Mouse (Mus musculus): ENCODE measurements around the gene Gm9789. TPM values are rescaled to one million over a fixed set of nuclear protein-coding genes. Genes with fewer than 3 reads are reported as not detected.
"Not testable (repeated sequence)": the region's sequence is repeated elsewhere in the genome, so short reads cannot be mapped to it uniquely, and the experiment has no call there.

Gm9789 gene
- not detected in 2 replicates for polyA plus RNA-seq (2012)

DNA sequence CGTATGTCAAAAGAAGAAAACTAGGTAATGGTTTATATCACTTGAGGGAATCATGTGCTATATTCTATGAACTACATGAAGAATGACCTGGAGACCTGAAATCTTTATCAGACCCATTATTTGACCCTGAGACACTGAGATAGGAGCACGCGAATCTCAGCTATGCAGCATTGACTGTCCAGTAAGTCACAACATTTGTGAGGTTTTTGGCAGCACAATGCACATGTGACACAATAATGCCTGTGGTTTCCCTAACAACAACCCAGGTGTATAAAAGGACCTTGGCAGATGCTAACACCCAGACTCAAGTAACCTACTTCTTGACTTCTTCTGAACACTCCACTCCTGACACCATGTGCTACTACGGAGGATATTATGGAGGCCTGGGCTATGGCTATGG lies at the start of gene Gm9789:
TSS of gene Gm9789 (plus strand) at position 301 of the 400 bp plus-strand sequence.
- no peak for TF ChIP-seq GATA1 (IDR thresholded peaks at IDR 0.05; ENCODE audit: low read length)

DNA sequence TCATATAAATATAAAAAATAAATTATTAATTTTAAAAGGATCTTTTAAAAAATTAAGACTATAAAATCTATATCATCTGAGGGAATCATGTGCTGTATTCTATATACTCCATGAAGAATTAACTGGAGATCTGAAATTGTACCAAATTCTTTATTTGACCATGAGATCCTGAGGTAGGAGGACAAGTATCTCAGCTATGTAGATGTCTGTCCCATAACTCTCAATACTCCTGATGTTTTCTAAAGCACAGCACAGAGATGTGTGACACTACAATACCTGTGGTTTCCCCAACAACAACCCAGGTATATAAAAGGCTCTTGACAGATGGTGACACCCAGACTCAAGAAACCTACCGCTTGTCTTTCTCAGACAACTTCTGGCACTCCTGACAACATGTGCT lies 17.2 kb upstream of the Gm9789 start, which contains the start of gene Gm6358:
TSS of gene Gm6358 (plus strand) at position 301 of the 400 bp plus-strand sequence.
- no peak for TF ChIP-seq GATA1 (IDR thresholded peaks at IDR 0.05; ENCODE audit: low read length)

- no peak for TF ChIP-seq GATA1 (IDR thresholded peaks at IDR 0.05; ENCODE audit: low read length)
Measured at GRCm38 (mm10) chr16:89150786-89151185, 7.0 kb upstream of the Gm9789 start, which contains the start of gene Gm10061. Gm10061 (plus strand) TSS chr16:89151086.

DNA sequence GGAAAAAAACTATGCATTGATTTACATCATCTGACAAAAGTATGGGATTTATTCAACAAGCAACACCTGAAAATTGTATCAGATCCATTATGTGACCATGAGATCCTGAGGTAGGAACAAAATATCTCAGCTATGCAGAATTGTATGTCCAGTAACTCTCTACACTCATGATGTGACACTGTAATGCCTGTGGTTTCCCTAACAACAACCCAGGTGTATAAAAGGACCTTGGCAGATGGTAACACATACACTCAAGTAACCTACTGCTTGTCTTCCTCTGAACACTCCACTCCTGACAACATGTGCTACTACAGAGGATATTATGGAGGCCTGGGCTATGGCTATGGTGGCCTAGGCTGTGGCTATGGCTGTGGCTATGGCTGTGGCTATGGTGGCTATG lies 11.4 kb downstream of the Gm9789 start, which contains the start of gene Gm7735:
TSS of gene Gm7735 (plus strand) at position 301 of the 400 bp plus-strand sequence.
- TF ChIP-seq GATA1 (IDR thresholded peaks at IDR 0.05; ENCODE audit: low read length), result not testable (repeated sequence)

DNA sequence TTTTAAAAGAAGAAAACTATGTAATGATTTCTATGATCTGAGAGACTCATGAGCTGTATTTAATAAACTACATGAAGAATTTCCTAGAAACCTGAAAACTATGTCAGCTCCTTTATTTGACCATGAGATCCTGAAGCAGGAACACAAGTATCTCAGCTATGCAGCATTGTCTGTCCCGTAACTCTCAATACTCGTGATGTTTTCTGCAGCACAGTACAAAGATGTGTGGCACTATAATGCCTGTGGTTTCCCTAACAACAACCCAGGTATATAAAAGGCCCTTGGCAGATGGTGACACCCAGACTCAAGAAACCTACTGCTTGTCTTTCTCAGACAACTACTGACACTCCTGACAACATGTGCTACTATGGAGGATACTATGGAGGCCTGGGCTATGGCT lies 16.7 kb downstream of the Gm9789 start, which contains the start of gene 1110057P08Rik:
TSS of gene 1110057P08Rik (plus strand) at position 301 of the 400 bp plus-strand sequence.
- no peak for TF ChIP-seq GATA1 (IDR thresholded peaks at IDR 0.05; ENCODE audit: low read length)

GRCm38 (mm10) chr16:89188621-89189020 lies 30.9 kb downstream of the Gm9789 start:
- TF ChIP-seq GATA1 (IDR thresholded peaks at IDR 0.05; ENCODE audit: low read length), result no peak

DNA sequence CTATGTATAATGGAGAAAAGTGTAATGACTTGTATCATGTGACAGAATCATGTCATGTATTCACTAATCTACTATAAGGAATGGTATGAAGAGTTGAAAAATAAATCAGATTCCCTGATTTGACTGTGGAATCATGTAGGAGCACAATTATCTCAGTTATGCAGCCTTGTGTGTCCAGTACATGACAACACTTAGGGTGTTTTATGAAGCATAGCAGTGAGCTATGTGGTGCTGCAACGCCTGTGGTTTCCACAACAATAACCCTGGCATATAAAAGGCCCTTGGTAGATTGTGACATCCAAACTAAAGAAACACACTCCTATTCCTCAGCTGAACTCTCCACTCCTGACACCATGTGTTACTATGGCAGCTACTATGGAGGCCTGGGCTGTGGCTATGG lies 47.8 kb downstream of the Gm9789 start, which contains the start of gene Krtap20-2:
TSS of gene Krtap20-2 (plus strand) at position 301 of the 400 bp plus-strand sequence.
- no peak for TF ChIP-seq GATA1 (IDR thresholded peaks at IDR 0.05; ENCODE audit: low read length)

Other genes with a start within 250 kb of the Gm9789 start
- not detected in 2 replicates for gene Krtap19-9b, start 225.7 kb upstream of the Gm9789 start, polyA plus RNA-seq (2012)
- not detected in 2 replicates for gene Krtap16-3, start 195.1 kb upstream of the Gm9789 start, polyA plus RNA-seq (2012)
- gene Krtap22-2, start 147.2 kb upstream of the Gm9789 start, polyA plus RNA-seq (2012), result not detected in 2 replicates
- not detected in 2 replicates for gene Gm10229, start 142.7 kb upstream of the Gm9789 start, polyA plus RNA-seq (2012)
- not detected in 2 replicates for gene Krtap6-1, start 126.3 kb upstream of the Gm9789 start, polyA plus RNA-seq (2012)
- not detected in 2 replicates for gene Gm10228, start 116.5 kb upstream of the Gm9789 start, polyA plus RNA-seq (2012)
- gene Krtap6-5, start 110.1 kb upstream of the Gm9789 start, polyA plus RNA-seq (2012), result not detected in 2 replicates
- gene 1110025L11Rik, start 94.0 kb upstream of the Gm9789 start, polyA plus RNA-seq (2012), result not detected in 2 replicates
- not detected in 2 replicates for gene Krtap6-3, start 73.9 kb upstream of the Gm9789 start, polyA plus RNA-seq (2012)
- not detected in 2 replicates for gene Gm6358, start 17.1 kb upstream of the Gm9789 start, polyA plus RNA-seq (2012)
- not detected in 2 replicates for gene Gm10061, start 6.9 kb upstream of the Gm9789 start, polyA plus RNA-seq (2012)
- gene Gm7735, start 11.5 kb downstream of the Gm9789 start, polyA plus RNA-seq (2012), result not detected in 2 replicates
- not detected in 2 replicates for gene 1110057P08Rik, start 16.8 kb downstream of the Gm9789 start, polyA plus RNA-seq (2012)
- gene Krtap20-2, start 47.9 kb downstream of the Gm9789 start, polyA plus RNA-seq (2012), result not detected in 2 replicates
- not detected in 2 replicates for gene Krtap21-1, start 245.9 kb downstream of the Gm9789 start, polyA plus RNA-seq (2012)

All from G1E-ER4 (cell line).